Mouse (Mus musculus) thymus, adult 2 months (tissue): ENCODE measurements at regions not wholly inside any gene's neighbourhood (a gene's known extent, or its start where the extent isn't known, plus 50 kb on each side); places are given as distances from the start of the nearest gene placed in this dataset.

Experiments used
- CTCF ChIP-seq: fragments of 200-500 bp; IDR thresholded peaks from 2 replicates; pipeline ENCODE4 v1.5.1; 2012; ENCODE audit warnings: mild to moderate bottlenecking, control low read depth, low read length, moderate library complexity, borderline replicate concordance; ENCODE audit not compliant: control insufficient read depth, poor library complexity, insufficient read depth; ENCODE audit errors: extremely low read depth
- POLR2A ChIP-seq: fragments of 200-500 bp; IDR thresholded peaks from 2 replicates; pipeline ENCODE4 v1.6.1; 2012; ENCODE audit warnings: mild to moderate bottlenecking, low read length, control low read depth, moderate library complexity; ENCODE audit not compliant: control insufficient read depth, poor library complexity, insufficient read depth; ENCODE audit errors: extremely low read depth

GRCm38 (mm10) chr10:120717159-120717567 lies 181.7 kb downstream of the Msrb3 start:
- TF ChIP-seq CTCF (no peak), POLR2A (no peak)
